Mouse (Mus musculus) heart, embryonic 15.5 days (tissue): ENCODE measurements around the gene Wdr25. TPM values are rescaled to one million over a fixed set of nuclear protein-coding genes. Genes with fewer than 3 reads are reported as not detected.

Experiments
- ATAC-seq: fragments of 200-750 bp; cut with Nextera tagmentation; replicated peaks from 2 replicates; pipeline ENCODE4 v1.8.0; 2017; ENCODE audit warnings: low read depth, moderate TSS enrichment; ENCODE audit not compliant: insufficient number of reproducible peaks, insufficient read depth, low FRiP score
- H3K27ac ChIP-seq: fragments of 300-500 bp; sonication (generic); 2 replicates; pipeline ENCODE4 v1.5.1; 2015; ENCODE audit warnings: mild to moderate bottlenecking, inconsistent platforms
- H3K27me3 ChIP-seq: fragments of 300-500 bp; sonication (generic); 2 replicates; pipeline ENCODE4 v1.6.1; 2015; ENCODE audit warnings: inconsistent platforms
- H3K36me3 ChIP-seq: fragments of 300-500 bp; sonication (generic); 2 replicates; pipeline ENCODE4 v1.6.1; 2015; ENCODE audit warnings: mild to moderate bottlenecking, inconsistent platforms
- H3K4me1 ChIP-seq: fragments of 300-500 bp; sonication (generic); replicated peaks from 2 replicates; pipeline ENCODE4 v1.6.1; 2015; ENCODE audit warnings: inconsistent platforms
- H3K4me2 ChIP-seq: fragments of 300-500 bp; sonication (generic); 2 replicates; pipeline ENCODE4 v1.6.1; 2015; ENCODE audit warnings: inconsistent platforms, mild to moderate bottlenecking, moderate library complexity
- H3K4me3 ChIP-seq: fragments of 300-500 bp; sonication (generic); 2 replicates; pipeline ENCODE4 v1.5.1; 2015; ENCODE audit warnings: mild to moderate bottlenecking, inconsistent platforms
- H3K9ac ChIP-seq: fragments of 300-500 bp; sonication (generic); 2 replicates; pipeline ENCODE4 v1.6.1; 2015; ENCODE audit warnings: mild to moderate bottlenecking, inconsistent platforms
- H3K9me3 ChIP-seq: fragments of 300-500 bp; sonication (generic); replicated peaks from 2 replicates; pipeline ENCODE4 v1.6.1; 2016; ENCODE audit warnings: inconsistent platforms
- WGBS: fragments of 180-500 bp; shearing (Covaris S2); methylation state at CpG from one replicate; pipeline ENCODE4 v1.1.7; 2015; ENCODE audit warnings: mixed read lengths; 5-methylcytosine and 5-hydroxymethylcytosine counted together
- polyA plus RNA-seq: library from polyadenylated mRNA; unstranded; fragments of >200 nt; fragmentation: Nextera tagmentation; extraction: Ambion mirVana; gene quantifications from 2 replicates; pipeline ENCODE4 v1.2.1, GENCODE M21; 2015

Wdr25 gene
- polyA plus RNA-seq, 1 experiment from 2014 or later, result 3.8 TPM

GRCm38 (mm10) chr12:108915893-108916292, 22.5 kb downstream of the Wdr25 start:
- no peaks in the 10 kb centered on the region for H3K9me3 ChIP-seq
- no peak for ATAC-seq
- H3K27ac ChIP-seq, result no peak overlapping the region
- no peak overlapping the region for H3K4me3 ChIP-seq
- no peak overlapping the region for H3K4me2 ChIP-seq
- WGBS, result 32% methylated on average over 6 of the region's 6 CpGs
- H3K4me1 ChIP-seq, result peaks cover 2% of the 10 kb centered on the region; the same call in 1 of the 2 replicates
- H3K9ac ChIP-seq, result no peak overlapping the region
- no peaks in the 10 kb centered on the region for H3K36me3 ChIP-seq
- no peaks in the 10 kb centered on the region for H3K27me3 ChIP-seq

GRCm38 (mm10) chr12:108916447-108917042, 23.1 kb downstream of the Wdr25 start:
- Histone ChIP-seq H3K4me1 (peaks cover 2% of the 10 kb centered on the region; the same call in 1 of the 2 replicates), H3K9me3 (no peaks in the 10 kb centered on the region), H3K36me3 (no peaks in the 10 kb centered on the region), H3K4me2 (no peak overlapping the region), H3K27ac (no peak overlapping the region), H3K4me3 (no peak overlapping the region), H3K9ac (no peak overlapping the region), H3K27me3 (no peaks in the 10 kb centered on the region)
- 86% methylated on average over 7 of the region's 7 CpGs for WGBS
- no peak for ATAC-seq

- Histone ChIP-seq H3K9ac (no peak overlapping the region), H3K27ac (no peak overlapping the region), H3K4me2 (no peak overlapping the region), H3K27me3 (no peaks in the 10 kb centered on the region), H3K36me3 (no peaks in the 10 kb centered on the region), H3K4me3 (no peak overlapping the region), H3K9me3 (no peaks in the 10 kb centered on the region), H3K4me1 (peaks cover 2% of the 10 kb centered on the region; the same call in 1 of the 2 replicates)
- no peak for ATAC-seq
- WGBS, result 74% methylated on average over 9 of the region's 9 CpGs
These were observed 24.1 kb downstream of the Wdr25 start for GRCm38 (mm10) chr12:108917509-108917908.

GRCm38 (mm10) chr12:108918753-108919152, 25.3 kb downstream of the Wdr25 start:
- Histone ChIP-seq H3K4me3 (no peak overlapping the region), H3K27ac (no peak overlapping the region), H3K4me1 (peaks cover 2% of the 10 kb centered on the region; the same call in 1 of the 2 replicates), H3K27me3 (no peaks in the 10 kb centered on the region), H3K36me3 (no peaks in the 10 kb centered on the region), H3K9ac (no peak overlapping the region), H3K9me3 (no peaks in the 10 kb centered on the region), H3K4me2 (no peak overlapping the region)
- 55% methylated on average over 4 of the region's 4 CpGs for WGBS
- no peak for ATAC-seq

- no peak overlapping the region for H3K9ac ChIP-seq
- no peaks in the 10 kb centered on the region for H3K4me1 ChIP-seq
- no peaks in the 10 kb centered on the region for H3K27me3 ChIP-seq
- H3K36me3 ChIP-seq, result no peaks in the 10 kb centered on the region
- WGBS, result 81% methylated on average over 9 of the region's 11 CpGs
- no peak overlapping the region for H3K4me3 ChIP-seq
- H3K9me3 ChIP-seq, result no peaks in the 10 kb centered on the region
- no peak overlapping the region for H3K4me2 ChIP-seq
- ATAC-seq, result no peak
- H3K27ac ChIP-seq, result no peak overlapping the region
These were observed 33.2 kb downstream of the Wdr25 start for GRCm38 (mm10) chr12:108926606-108927111.

- H3K9me3 ChIP-seq, result no peaks in the 10 kb centered on the region
These were observed 34.8 kb downstream of the Wdr25 start for GRCm38 (mm10) chr12:108928249-108928648.

GRCm38 (mm10) chr12:108929475-108929874, 36.0 kb downstream of the Wdr25 start:
- Histone ChIP-seq H3K4me3 (no peak overlapping the region), H3K4me1 (no peaks in the 10 kb centered on the region)

More at GRCm38 (mm10) chr12:108928249-108928648, 34.8 kb downstream of the Wdr25 start:
- Histone ChIP-seq H3K27ac (no peak overlapping the region), H3K4me2 (no peak overlapping the region), H3K4me3 (no peak overlapping the region), H3K9ac (no peak overlapping the region), H3K27me3 (no peaks in the 10 kb centered on the region), H3K4me1 (no peaks in the 10 kb centered on the region), H3K36me3 (no peaks in the 10 kb centered on the region)
- ATAC-seq, result no peak
- WGBS, result 70% methylated on average over 2 of the region's 2 CpGs

GRCm38 (mm10) chr12:108931341-108932053, 38.1 kb downstream of the Wdr25 start:
- 53% methylated on average over 7 of the region's 7 CpGs for WGBS
- no peak overlapping the region for H3K4me3 ChIP-seq
- peaks cover 5% of the 10 kb centered on the region for H3K4me1 ChIP-seq
- no peaks in the 10 kb centered on the region for H3K36me3 ChIP-seq
- no peak for ATAC-seq
- no peaks in the 10 kb centered on the region for H3K9me3 ChIP-seq
- no peak overlapping the region for H3K4me2 ChIP-seq
- H3K27me3 ChIP-seq, result no peaks in the 10 kb centered on the region
- no peak overlapping the region for H3K9ac ChIP-seq
- H3K27ac ChIP-seq, result no peak overlapping the region; the same call in 1 of the 2 replicates

More at GRCm38 (mm10) chr12:108929475-108929874, 36.0 kb downstream of the Wdr25 start:
- Histone ChIP-seq H3K9me3 (no peaks in the 10 kb centered on the region), H3K27ac (no peak overlapping the region), H3K27me3 (no peaks in the 10 kb centered on the region), H3K9ac (no peak overlapping the region), H3K36me3 (no peaks in the 10 kb centered on the region), H3K4me2 (no peak overlapping the region)
- ATAC-seq, result no peak
- 51% methylated on average over 3 of the region's 3 CpGs for WGBS

GRCm38 (mm10) chr12:108932113-108932512, 38.7 kb downstream of the Wdr25 start:
- no peak overlapping the region for H3K4me3 ChIP-seq
- peaks cover 10% of the 10 kb centered on the region for H3K4me1 ChIP-seq
- no peak overlapping the region for H3K9ac ChIP-seq
- H3K27ac ChIP-seq, result no peak overlapping the region
- WGBS, result 54% methylated on average over 2 of the region's 3 CpGs
- H3K4me2 ChIP-seq, result no peak overlapping the region
- H3K27me3 ChIP-seq, result no peaks in the 10 kb centered on the region
- no peak for ATAC-seq
- no peaks in the 10 kb centered on the region for H3K9me3 ChIP-seq
- no peaks in the 10 kb centered on the region for H3K36me3 ChIP-seq

- Histone ChIP-seq H3K4me1 (peaks cover 14% of the 10 kb centered on the region), H3K9ac (no peak overlapping the region), H3K4me2 (0 out of 2 replicates have a peak overlapping the region, but pooled peaks have one; percentile 13), H3K4me3 (no peak overlapping the region), H3K9me3 (no peaks in the 10 kb centered on the region), H3K27me3 (no peaks in the 10 kb centered on the region), H3K27ac (peak overlapping the region; percentile 50; the same call in 1 of the 2 replicates), H3K36me3 (no peaks in the 10 kb centered on the region)
- 68% methylated on average over 6 of the region's 6 CpGs for WGBS
- no peak for ATAC-seq
These were observed 40.8 kb downstream of the Wdr25 start for GRCm38 (mm10) chr12:108934231-108934630.

GRCm38 (mm10) chr12:108936834-108937233, 43.4 kb downstream of the Wdr25 start:
- H3K9me3 ChIP-seq, result no peaks in the 10 kb centered on the region
- H3K4me3 ChIP-seq, result no peak overlapping the region
- H3K36me3 ChIP-seq, result no peaks in the 10 kb centered on the region
- no peaks in the 10 kb centered on the region for H3K27me3 ChIP-seq
- 36% methylated on average over 6 of the region's 6 CpGs for WGBS
- H3K9ac ChIP-seq, result no peak overlapping the region
- H3K27ac ChIP-seq, result 0 out of 2 replicates have a peak overlapping the region, but pooled peaks have one; percentile 20
- no peak overlapping the region for H3K4me2 ChIP-seq
- H3K4me1 ChIP-seq, result peaks cover 14% of the 10 kb centered on the region
- no peak for ATAC-seq
